Mouse (Mus musculus): Measurements from ENCODE around the gene Borcs6.

Borcs6 gene

GRCm38 (mm10) chr11:69101604-69102402 lies 42.3 kb downstream of the Borcs6 start:
- no peak for DNase-seq (ENCODE audit: low read depth, low spot score)

DNA sequence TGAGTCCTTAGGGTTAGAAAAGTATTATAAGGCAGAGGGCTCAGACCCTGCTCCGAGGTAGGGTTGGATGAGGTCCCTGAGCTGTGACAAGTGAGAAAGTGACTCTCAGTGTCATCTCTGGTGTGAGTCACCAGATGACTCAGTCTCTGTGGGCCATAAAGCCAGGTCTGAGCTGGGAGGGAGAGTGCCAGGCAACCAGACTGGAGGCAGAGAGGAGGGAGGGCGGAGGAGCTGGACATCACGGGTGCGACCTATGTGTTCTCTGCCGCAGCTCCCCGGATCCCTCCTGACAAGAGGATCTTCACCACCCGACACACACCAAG lies 42.8 kb downstream of the Borcs6 start:
- peak; percentile 89 for DNase-seq (ENCODE audit: low read depth, low spot score)

DNA sequence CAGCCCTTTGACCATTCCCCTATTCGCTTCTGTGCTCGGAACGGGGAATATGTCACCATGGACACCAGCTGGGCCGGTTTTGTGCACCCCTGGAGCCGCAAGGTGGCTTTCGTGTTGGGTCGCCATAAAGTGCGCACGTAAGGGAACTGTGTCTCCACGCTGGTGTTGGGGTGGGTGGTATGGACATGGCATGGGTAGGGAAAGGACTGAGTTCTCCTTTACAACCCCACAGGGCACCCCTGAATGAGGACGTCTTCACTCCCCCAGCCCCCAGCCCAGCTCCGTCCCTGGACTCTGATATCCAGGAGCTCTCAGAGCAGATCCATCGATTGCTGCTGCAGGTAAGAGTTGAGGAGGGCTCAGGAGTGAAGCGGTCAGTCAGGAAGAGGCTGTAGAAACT lies 43.6 kb downstream of the Borcs6 start:
- DNase-seq (ENCODE audit: low read depth, low spot score) = no peak

GRCm38 (mm10) chr11:69103531-69104435 lies 44.3 kb downstream of the Borcs6 start:
- no peak for DNase-seq (ENCODE audit: low read depth, low spot score)

DNA sequence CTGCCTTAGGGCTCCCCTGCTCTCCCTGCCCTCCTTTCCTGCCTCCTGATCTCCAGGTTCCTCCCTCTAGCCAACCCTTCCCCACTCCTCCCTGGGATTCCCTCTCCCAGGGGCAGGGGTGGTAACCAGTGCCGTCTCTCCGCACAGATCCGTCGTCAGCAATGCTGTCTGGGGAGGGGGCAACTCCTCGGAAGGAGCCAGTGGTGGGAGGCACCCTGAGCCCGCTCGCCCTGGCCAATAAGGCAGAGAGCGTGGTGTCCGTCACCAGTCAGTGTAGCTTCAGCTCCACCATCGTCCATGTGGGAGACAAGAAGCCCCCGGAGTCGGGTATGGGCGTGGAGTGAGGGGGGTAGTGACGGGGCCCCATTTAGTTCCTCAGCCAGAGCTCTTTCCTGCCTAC lies 45.0 kb downstream of the Borcs6 start:
- no peak for DNase-seq (ENCODE audit: low read depth, low spot score)

DNA sequence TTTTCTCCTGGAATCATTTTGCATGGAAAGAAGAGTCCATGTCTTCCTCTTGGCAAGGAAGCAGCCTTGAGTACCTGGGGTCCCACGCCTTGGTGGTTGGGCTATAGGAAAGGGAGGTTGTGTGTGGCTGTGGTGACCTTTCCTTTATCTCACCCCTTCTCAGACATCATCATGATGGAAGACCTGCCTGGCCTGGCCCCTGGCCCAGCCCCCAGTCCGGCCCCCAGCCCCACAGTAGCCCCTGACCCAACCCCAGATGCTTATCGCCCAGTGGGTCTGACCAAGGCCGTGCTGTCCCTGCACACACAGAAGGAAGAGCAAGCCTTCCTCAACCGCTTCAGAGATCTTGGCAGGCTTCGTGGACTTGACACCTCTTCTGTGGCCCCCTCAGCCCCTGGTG lies 45.7 kb downstream of the Borcs6 start:
- DNase-seq (ENCODE audit: low read depth, low spot score) = no peak

GRCm38 (mm10) chr11:69105796-69106195 lies 46.3 kb downstream of the Borcs6 start:
- no peak for DNase-seq (ENCODE audit: low read depth, low spot score)

GRCm38 (mm10) chr11:69106299-69106698 lies 46.8 kb downstream of the Borcs6 start:
- DNase-seq (ENCODE audit: low read depth, low spot score) = no peak

- no peak for DNase-seq (ENCODE audit: low read depth, low spot score)
Observed at GRCm38 (mm10) chr11:69106842-69107241, 47.3 kb downstream of the Borcs6 start.

DNA sequence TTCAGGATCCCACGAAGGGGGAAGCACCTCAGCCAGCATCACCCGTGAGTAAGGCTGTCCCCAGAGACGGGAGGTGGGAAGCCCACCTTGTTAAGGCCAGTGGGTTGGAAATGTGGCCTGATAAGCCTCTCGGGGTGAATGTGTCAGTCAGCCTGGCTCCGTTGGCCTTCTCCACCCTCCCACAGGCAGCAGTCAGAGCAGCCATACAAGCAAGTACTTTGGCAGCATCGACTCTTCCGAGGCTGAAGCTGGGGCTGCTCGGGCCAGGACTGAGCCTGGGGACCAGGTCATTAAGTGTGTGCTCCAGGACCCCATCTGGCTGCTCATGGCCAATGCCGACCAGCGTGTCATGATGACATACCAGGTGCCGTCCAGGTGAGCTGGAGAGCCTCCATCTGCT lies 48.2 kb downstream of the Borcs6 start:
- no peak for DNase-seq (ENCODE audit: low read depth, low spot score)

GRCm38 (mm10) chr11:69108223-69108622 lies 48.7 kb downstream of the Borcs6 start:
- DNase-seq (ENCODE audit: low read depth, low spot score) = no peak

GRCm38 (mm10) chr11:69109032-69109900 lies 49.7 kb downstream of the Borcs6 start:
- DNase-seq (ENCODE audit: low read depth, low spot score) = no peak

DNA sequence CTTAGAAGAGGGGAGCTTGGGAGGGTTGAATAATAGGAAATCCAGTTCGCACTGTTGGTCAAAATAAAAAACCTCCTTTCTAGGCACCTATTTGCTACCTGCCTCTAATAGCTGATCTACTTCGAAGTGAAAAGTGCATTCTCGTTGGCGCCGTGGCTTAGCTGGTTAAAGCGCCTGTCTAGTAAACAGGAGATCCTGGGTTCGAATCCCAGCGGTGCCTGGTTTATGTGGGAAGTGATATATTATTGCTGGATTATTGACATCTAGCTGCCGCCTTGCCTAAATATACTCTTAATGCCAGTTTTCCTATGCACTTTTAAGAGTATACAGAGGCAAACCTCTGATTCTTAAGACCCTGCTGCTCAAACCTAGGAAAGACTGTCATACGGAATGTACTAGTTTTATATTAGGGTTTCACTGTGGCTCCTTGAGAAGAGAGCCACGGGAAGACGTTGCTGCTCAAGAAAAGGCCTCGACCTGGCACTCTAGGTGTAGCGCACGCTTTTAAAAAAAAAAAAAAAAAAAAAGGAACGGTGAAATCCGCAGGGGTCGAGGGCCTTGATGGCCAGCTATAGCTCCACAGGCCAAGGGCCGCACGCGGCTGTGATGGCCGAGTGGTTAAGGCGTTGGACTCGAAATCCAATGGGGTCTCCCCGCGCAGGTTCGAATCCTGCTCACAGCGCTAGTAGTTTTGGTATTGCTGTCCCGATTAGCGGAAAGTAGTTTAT lies 51.0 kb downstream of the Borcs6 start:
- DNase-seq (ENCODE audit: low read depth, low spot score) = peak; percentile 87

Measured in brain, adult 2 months (tissue).